Mouse (Mus musculus): ENCODE data around the gene Sp6.

DNA sequence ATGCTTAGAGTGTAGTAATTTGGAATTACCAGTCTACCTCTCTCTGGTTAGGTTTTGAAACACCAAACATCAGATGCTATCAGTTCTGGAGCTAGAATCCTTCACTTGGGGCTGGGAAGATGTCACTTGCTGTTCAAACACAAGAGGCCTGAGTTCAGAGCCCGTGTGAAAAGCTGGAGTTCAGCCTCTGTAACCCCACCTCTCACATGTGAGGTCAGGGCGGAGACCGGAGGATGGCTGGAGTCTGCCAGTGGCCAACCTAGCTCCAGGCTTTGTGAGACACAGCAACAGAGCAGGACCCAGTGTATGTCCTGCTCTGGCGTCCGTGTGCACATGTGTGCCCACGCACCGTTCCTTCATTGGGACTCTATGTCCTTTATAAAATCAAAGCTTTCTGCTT lies 33.9 kb upstream of the Sp6 start:
- TF ChIP-seq CTCF (IDR thresholded peaks at IDR 0.05; ENCODE audit: low read depth, low read length) (no peak), POLR2A (IDR thresholded peaks at IDR 0.05; ENCODE audit: insufficient read depth, low read length) (no peak)
